Mouse (Mus musculus): Measurements from ENCODE around the gene Ldb3. TPM values are rescaled to one million over a fixed set of nuclear protein-coding genes. Genes with fewer than 3 reads are reported as not detected.

Gene Ldb3
- 8.9 TPM for polyA plus RNA-seq (2014; fragmentation: Illumina TruSeq; extraction: RNeasy Lipid Tissue Mini Kit (QIAGEN cat#74804); ENCODE audit: insufficient read depth, low read depth, low replicate concordance)

GRCm38 (mm10) chr14:34588498-34588897, at the start of gene Ldb3:
Ldb3 (minus strand) TSS chr14:34588682.

GRCm38 (mm10) chr14:34599941-34600340, 11.5 kb upstream of the Ldb3 start, which contains the start of gene Opn4:
Opn4 (minus strand) TSS chr14:34600142.

GRCm38 (mm10) chr14:34522701-34523100, 65.8 kb downstream of the Ldb3 start, which contains the start of gene 9230112D13Rik:
9230112D13Rik (minus strand) TSS chr14:34522801.

GRCm38 (mm10) chr14:34503325-34503647, 85.2 kb downstream of the Ldb3 start, which contains the start of gene Bmpr1a:
Bmpr1a (minus strand) TSS chr14:34503341.

Other genes starting within 250 kb of the Ldb3 start
- not detected for gene Fam25c, start 233.2 kb downstream of the Ldb3 start, polyA plus RNA-seq (2014; fragmentation: Illumina TruSeq; extraction: RNeasy Lipid Tissue Mini Kit (QIAGEN cat#74804); ENCODE audit: insufficient read depth, low read depth, low replicate concordance)
- 24.1 TPM for gene Sncg, start 213.9 kb downstream of the Ldb3 start, polyA plus RNA-seq (2014; fragmentation: Illumina TruSeq; extraction: RNeasy Lipid Tissue Mini Kit (QIAGEN cat#74804); ENCODE audit: insufficient read depth, low read depth, low replicate concordance)
- gene Mmrn2, start 213.2 kb downstream of the Ldb3 start, polyA plus RNA-seq (2014; fragmentation: Illumina TruSeq; extraction: RNeasy Lipid Tissue Mini Kit (QIAGEN cat#74804); ENCODE audit: insufficient read depth, low read depth, low replicate concordance) = 9.8 TPM
- 17.6 TPM for gene Bmpr1a, start 85.3 kb downstream of the Ldb3 start, polyA plus RNA-seq (2014; fragmentation: Illumina TruSeq; extraction: RNeasy Lipid Tissue Mini Kit (QIAGEN cat#74804); ENCODE audit: insufficient read depth, low read depth, low replicate concordance)
- gene 9230112D13Rik, start 65.9 kb downstream of the Ldb3 start, polyA plus RNA-seq (2014; fragmentation: Illumina TruSeq; extraction: RNeasy Lipid Tissue Mini Kit (QIAGEN cat#74804); ENCODE audit: insufficient read depth, low read depth, low replicate concordance) = not detected
- gene Opn4, start 11.5 kb upstream of the Ldb3 start, polyA plus RNA-seq (2014; fragmentation: Illumina TruSeq; extraction: RNeasy Lipid Tissue Mini Kit (QIAGEN cat#74804); ENCODE audit: insufficient read depth, low read depth, low replicate concordance) = not detected
- 20.3 TPM for gene Wapl, start 85.2 kb upstream of the Ldb3 start, polyA plus RNA-seq (2014; fragmentation: Illumina TruSeq; extraction: RNeasy Lipid Tissue Mini Kit (QIAGEN cat#74804); ENCODE audit: insufficient read depth, low read depth, low replicate concordance)
- not detected for gene Grid1, start 231.4 kb upstream of the Ldb3 start, polyA plus RNA-seq (2014; fragmentation: Illumina TruSeq; extraction: RNeasy Lipid Tissue Mini Kit (QIAGEN cat#74804); ENCODE audit: insufficient read depth, low read depth, low replicate concordance)

Measured in lung, adult 10 weeks (tissue).